Mouse (Mus musculus) lung, embryonic 15.5 days (tissue): ENCODE data around the gene Slc6a11. TPM values are rescaled to one million over a fixed set of nuclear protein-coding genes. Genes with fewer than 3 reads are reported as not detected.

ENCODE experiments used
- ATAC-seq: fragments of 200-750 bp; cut with Nextera tagmentation; 2 replicates; pipeline ENCODE4 v1.8.0; 2017; ENCODE audit warnings: moderate number of reproducible peaks, borderline replicate concordance; ENCODE audit not compliant: low FRiP score, low TSS enrichment; ENCODE audit errors: extremely low read depth
- H3K27ac ChIP-seq: fragments of 300-500 bp; sonication (generic); 2 replicates; pipeline ENCODE4 v1.5.1; 2015; ENCODE audit warnings: moderate library complexity, mild to moderate bottlenecking, inconsistent platforms
- H3K27me3 ChIP-seq: fragments of 300-500 bp; sonication (generic); 2 replicates; pipeline ENCODE4 v1.6.1; 2015; ENCODE audit warnings: inconsistent platforms
- H3K36me3 ChIP-seq: fragments of 300-500 bp; sonication (generic); 2 replicates; pipeline ENCODE4 v1.6.1; 2015; ENCODE audit warnings: inconsistent platforms
- H3K4me1 ChIP-seq: fragments of 300-500 bp; sonication (generic); 2 replicates; pipeline ENCODE4 v1.6.1; 2015; ENCODE audit warnings: inconsistent platforms
- H3K4me2 ChIP-seq: fragments of 300-500 bp; sonication (generic); 2 replicates; pipeline ENCODE4 v1.6.1; 2015; ENCODE audit warnings: inconsistent platforms, mild to moderate bottlenecking, moderate library complexity
- H3K4me3 ChIP-seq: fragments of 300-500 bp; sonication (generic); 2 replicates; pipeline ENCODE4 v1.5.1; 2015; ENCODE audit warnings: mild to moderate bottlenecking, inconsistent platforms
- H3K9ac ChIP-seq: fragments of 300-500 bp; sonication (generic); 2 replicates; pipeline ENCODE4 v1.6.1; 2015; ENCODE audit warnings: inconsistent platforms
- H3K9me3 ChIP-seq: fragments of 300-500 bp; sonication (generic); 2 replicates; pipeline ENCODE4 v1.6.1; 2016; ENCODE audit warnings: inconsistent platforms
- WGBS: fragments of 180-500 bp; shearing (Covaris S2); methylation state at CpG from one replicate; pipeline ENCODE4 v1.1.7; 2015; 5-methylcytosine and 5-hydroxymethylcytosine counted together
- polyA plus RNA-seq: library from polyadenylated mRNA; unstranded; fragments of >200 nt; fragmentation: Nextera tagmentation; extraction: Ambion mirVana; gene quantifications from 2 replicates; pipeline ENCODE4 v1.2.1, GENCODE M21; 2015

The Slc6a11 gene
- polyA plus RNA-seq, 1 experiment from 2014 or later = 0.09 TPM

DNA sequence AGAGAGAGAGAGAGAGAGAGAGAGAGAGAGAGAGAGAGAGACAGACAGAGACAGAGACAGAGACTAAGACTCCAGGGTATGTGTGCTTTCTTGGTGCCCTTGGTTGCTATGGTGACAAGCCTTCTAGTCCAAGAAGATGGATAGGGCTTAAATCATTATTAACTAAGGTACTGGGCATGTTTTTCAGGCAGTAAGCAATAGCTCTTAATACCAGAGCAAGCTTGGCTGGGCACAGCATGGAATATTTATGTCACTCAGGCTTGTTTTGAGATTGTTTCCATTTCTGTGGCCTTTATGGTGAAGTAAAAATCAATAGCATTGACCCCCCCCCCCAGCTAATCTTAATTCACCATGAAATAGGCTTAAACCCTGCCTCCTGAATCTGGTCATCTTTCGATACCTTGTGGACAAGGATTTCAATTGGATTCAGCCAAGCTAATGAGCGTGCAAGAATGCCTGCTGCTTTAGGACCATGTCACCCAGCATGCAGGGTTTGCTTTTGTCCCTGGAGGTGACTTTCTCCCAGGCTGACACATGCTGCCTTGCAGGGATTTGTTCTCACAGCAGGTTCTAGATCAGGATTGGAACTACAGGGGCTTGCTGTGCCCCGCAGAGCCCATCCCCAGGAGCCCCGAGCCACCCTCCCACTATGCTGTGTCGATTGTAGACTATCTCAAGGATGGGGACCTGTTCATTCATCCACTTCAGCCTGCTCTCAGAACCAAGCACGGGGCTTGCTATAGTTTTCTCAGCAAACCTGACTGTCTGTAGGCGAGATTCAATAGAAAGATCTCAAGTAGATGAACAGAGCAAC lies 51.5 kb downstream of the Slc6a11 start:
- Histone ChIP-seq H3K4me3 (no peak overlapping the region), H3K9ac (no peak overlapping the region), H3K4me2 (no peak overlapping the region), H3K27ac (no peak overlapping the region), H3K36me3 (no peaks in the 10 kb centered on the region), H3K4me1 (no peaks in the 10 kb centered on the region), H3K27me3 (no peaks in the 10 kb centered on the region), H3K9me3 (no peaks in the 10 kb centered on the region)
- no peak for ATAC-seq
- 57% methylated on average over 7 of the region's 7 CpGs for WGBS

DNA sequence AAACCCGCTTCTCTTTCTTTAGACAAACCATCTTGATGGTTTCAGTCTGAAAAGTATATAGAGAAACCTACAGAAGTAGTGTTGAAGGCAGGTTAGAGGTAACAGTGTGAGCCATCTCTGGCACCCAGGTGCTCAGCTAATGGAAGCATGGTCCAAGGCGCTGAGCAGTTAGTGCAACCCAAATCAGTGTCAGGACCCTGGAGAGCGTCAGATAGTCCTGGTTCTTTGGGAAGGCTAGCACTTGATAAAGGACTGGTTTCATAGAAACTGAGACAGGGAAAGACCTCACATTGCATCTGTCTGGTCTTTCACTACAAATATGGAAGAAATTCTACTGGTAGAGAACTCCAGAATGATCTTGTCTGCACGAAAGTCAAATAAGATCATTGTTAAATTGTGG lies 56.1 kb downstream of the Slc6a11 start:
- H3K36me3 ChIP-seq = no peaks in the 10 kb centered on the region
- no peaks in the 10 kb centered on the region for H3K27me3 ChIP-seq
- H3K27ac ChIP-seq = no peak overlapping the region
- H3K4me2 ChIP-seq = no peak overlapping the region
- ATAC-seq = no peak
- H3K4me1 ChIP-seq = no peaks in the 10 kb centered on the region
- WGBS = 50% methylated on average over 4 of the region's 4 CpGs
- H3K4me3 ChIP-seq = no peak overlapping the region
- no peaks in the 10 kb centered on the region for H3K9me3 ChIP-seq
- H3K9ac ChIP-seq = no peak overlapping the region

DNA sequence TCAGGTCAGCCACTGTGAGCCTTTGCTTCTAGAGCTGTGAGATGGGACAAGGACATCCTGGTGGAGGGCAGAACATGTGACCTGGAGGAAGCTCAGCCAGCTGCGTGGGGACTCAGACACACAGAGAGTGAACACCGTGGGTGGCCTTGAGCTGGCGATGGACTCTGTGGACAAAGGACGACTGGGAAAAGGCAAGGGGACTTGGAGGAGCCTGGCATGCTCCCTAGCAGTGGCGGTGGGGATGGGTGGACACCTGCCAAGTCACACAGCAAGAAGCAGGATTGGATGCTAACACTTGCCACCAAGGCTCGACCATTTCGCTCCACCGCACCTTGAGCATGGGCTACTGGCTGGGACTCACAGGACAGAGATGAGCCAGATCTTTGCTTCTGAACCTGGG lies 57.8 kb downstream of the Slc6a11 start:
- Histone ChIP-seq H3K27ac (no peak overlapping the region), H3K4me3 (no peak overlapping the region), H3K27me3 (no peaks in the 10 kb centered on the region), H3K4me2 (no peak overlapping the region), H3K9me3 (no peaks in the 10 kb centered on the region), H3K9ac (no peak overlapping the region), H3K36me3 (no peaks in the 10 kb centered on the region), H3K4me1 (no peaks in the 10 kb centered on the region)
- 69% methylated on average over 8 of the region's 8 CpGs for WGBS
- ATAC-seq = no peak

DNA sequence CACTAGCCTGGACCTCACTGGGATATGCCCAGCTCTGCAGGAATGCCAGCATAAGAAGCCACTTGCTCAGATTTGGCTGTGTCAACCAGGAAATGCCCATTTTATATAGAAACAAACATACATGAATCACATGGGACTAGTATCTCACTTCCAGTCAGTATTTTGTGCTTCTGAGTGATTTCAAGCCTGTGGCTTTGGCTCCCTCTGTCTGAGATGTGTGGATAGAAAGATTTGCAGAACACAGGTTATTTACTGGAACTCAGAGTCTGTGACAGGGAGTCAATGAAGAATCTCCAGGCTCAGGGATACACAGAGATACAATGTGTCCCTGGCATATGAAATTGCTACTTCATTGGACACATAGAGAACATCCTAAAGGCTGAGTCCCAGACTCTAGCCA lies 65.0 kb downstream of the Slc6a11 start:
- Histone ChIP-seq H3K27ac (no peak overlapping the region), H3K9ac (no peak overlapping the region), H3K9me3 (no peaks in the 10 kb centered on the region), H3K4me2 (no peak overlapping the region), H3K36me3 (no peaks in the 10 kb centered on the region), H3K4me1 (no peaks in the 10 kb centered on the region), H3K27me3 (no peaks in the 10 kb centered on the region), H3K4me3 (no peak overlapping the region)
- ATAC-seq = no peak

DNA sequence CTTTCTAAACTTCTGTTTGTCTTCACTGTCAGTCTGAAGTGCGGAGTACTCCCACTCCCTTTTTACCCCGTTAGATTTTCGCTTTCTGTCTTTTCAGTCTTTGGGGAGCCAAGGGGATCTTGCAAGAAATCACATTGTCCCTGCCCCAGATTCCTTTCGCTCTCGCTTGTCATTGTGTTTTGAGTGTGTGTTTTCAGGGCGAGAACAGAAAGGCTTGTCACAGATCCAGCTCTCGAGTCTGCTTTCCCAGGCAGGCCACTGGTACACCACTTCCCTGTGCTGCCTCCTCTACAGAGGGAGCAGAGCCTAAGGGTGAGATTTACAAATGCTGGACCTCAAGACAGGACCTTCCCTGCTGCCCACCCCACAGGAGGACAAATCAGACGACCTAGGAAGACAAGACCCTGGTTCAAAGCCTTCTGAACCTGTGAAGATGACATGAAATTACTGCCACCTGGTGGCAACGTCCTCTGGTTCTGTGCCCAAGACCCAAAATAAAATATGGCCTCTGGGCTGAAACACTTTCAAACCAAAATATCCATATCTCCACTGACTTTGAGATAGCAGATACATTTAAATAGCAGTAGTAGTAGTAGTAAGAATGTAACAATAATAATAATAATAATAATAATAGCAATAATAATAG lies 68.3 kb downstream of the Slc6a11 start:
- Histone ChIP-seq H3K9ac (no peak overlapping the region), H3K27ac (no peak overlapping the region), H3K4me1 (no peaks in the 10 kb centered on the region), H3K27me3 (no peaks in the 10 kb centered on the region), H3K9me3 (no peaks in the 10 kb centered on the region), H3K4me2 (no peak overlapping the region), H3K36me3 (no peaks in the 10 kb centered on the region), H3K4me3 (no peak overlapping the region)
- ATAC-seq = no peak
- WGBS = 52% methylated on average over 9 of the region's 9 CpGs

DNA sequence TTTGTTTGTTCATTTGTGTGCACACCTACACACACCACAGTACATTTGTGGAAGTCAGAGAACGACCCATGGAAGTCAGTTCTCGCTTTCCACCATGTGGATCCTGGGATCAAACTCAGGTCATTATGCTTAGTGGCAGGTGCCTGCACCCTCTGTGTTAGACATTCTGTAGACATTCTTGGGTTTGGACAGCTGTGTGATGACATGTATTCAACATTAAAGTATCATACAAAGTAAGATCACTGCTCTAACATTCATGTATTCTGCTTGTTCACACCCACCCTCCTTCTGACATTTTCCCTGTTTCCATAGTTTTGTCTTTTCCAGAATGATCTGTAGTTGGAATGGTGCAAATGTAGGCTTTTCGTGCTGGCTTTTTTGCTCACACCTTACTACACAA lies 73.5 kb downstream of the Slc6a11 start:
- no peak overlapping the region for H3K4me3 ChIP-seq
- no peaks in the 10 kb centered on the region for H3K36me3 ChIP-seq
- no peak overlapping the region for H3K4me2 ChIP-seq
- no peaks in the 10 kb centered on the region for H3K4me1 ChIP-seq
- H3K27ac ChIP-seq = no peak overlapping the region
- WGBS = 71% methylated on average over 3 of the region's 3 CpGs
- H3K9ac ChIP-seq = no peak overlapping the region
- no peak for ATAC-seq
- H3K9me3 ChIP-seq = no peaks in the 10 kb centered on the region
- no peaks in the 10 kb centered on the region for H3K27me3 ChIP-seq

DNA sequence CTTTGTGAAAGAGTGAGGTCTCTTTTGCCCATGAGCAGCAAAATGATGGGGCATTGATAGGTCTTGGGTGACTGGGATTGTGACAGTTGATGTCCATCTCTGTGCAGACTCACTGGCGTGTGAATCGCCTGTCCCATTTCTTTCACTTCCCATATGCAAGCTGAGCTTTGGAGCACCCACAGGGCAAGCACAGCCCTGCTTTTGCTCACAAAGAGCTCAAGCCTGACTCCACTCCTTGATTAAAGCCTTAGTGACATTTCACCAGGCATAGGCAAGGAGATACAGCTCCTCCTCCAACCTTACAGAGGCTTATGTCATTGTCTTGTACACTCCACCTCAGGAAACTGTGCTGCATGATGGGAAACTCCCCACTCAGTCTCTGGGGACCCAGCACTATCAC lies 77.3 kb downstream of the Slc6a11 start:
- Histone ChIP-seq H3K4me3 (no peak overlapping the region), H3K4me2 (no peak overlapping the region), H3K9me3 (no peaks in the 10 kb centered on the region), H3K36me3 (no peaks in the 10 kb centered on the region), H3K27ac (no peak overlapping the region), H3K4me1 (no peaks in the 10 kb centered on the region), H3K27me3 (no peaks in the 10 kb centered on the region), H3K9ac (no peak overlapping the region)
- WGBS = 87% methylated on average over 2 of the region's 2 CpGs
- no peak for ATAC-seq

DNA sequence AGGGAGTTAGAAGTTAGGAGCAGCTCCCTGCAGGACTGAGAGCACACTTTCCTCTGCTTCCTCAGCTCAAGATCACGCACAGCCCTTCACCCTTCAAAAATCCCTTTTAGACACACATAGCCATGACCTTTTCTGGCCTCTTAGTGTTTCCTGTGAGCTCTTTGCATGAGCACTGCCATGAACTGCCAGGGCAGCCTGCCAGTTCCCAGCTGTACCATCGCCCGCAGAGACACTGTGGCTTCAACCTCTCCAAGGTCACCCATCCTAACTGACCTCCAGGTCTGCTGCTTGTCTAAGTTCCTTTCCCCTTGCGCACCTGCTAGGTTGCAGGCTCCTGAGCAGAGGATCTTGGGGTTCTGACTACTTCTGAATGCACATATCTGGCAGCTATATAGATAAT lies 83.4 kb downstream of the Slc6a11 start:
- Histone ChIP-seq H3K9me3 (no peaks in the 10 kb centered on the region), H3K4me1 (no peaks in the 10 kb centered on the region), H3K27ac (no peak overlapping the region), H3K4me2 (no peak overlapping the region), H3K4me3 (no peak overlapping the region), H3K9ac (no peak overlapping the region), H3K27me3 (no peaks in the 10 kb centered on the region), H3K36me3 (no peaks in the 10 kb centered on the region)
- ATAC-seq = no peak
- 45% methylated on average over 4 of the region's 4 CpGs for WGBS

DNA sequence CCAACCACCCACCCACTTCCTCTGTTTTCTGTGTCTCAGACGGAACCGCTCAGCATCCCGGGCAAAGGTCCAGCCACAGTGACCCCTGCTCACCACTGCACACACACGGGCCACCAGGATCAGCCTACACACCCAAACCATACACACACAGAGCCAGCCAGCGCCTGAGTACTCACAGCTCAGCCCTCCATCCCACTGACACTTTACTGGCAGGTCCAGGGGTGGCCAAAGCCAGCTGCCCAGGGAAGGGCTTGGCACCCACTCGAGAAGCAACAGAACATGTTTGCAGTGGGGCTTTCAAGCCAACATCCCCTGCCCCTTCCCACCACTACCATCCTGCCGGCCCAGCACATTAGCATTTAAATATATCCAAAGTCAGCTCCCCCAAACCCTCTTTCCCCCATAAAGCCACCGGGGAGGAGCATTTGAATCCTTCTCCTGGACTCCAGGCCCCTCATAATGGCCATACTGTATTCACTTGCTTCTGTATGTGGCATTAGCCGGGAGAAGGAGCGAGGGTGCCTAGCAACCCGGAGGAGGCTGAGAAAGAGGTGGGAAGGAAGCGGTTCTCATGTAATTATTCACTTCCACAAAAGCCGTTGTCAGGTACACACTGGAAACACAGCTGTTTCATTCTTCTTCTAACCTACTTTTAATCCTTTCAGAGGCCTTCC lies 85.8 kb downstream of the Slc6a11 start:
- 48% methylated on average over 13 of the region's 13 CpGs for WGBS
- no peak overlapping the region for H3K4me2 ChIP-seq
- H3K27ac ChIP-seq = no peak overlapping the region
- H3K27me3 ChIP-seq = no peaks in the 10 kb centered on the region
- H3K4me1 ChIP-seq = no peaks in the 10 kb centered on the region
- no peak overlapping the region for H3K4me3 ChIP-seq
- no peaks in the 10 kb centered on the region for H3K9me3 ChIP-seq
- no peak overlapping the region for H3K9ac ChIP-seq
- H3K36me3 ChIP-seq = no peaks in the 10 kb centered on the region
- ATAC-seq = no peak

DNA sequence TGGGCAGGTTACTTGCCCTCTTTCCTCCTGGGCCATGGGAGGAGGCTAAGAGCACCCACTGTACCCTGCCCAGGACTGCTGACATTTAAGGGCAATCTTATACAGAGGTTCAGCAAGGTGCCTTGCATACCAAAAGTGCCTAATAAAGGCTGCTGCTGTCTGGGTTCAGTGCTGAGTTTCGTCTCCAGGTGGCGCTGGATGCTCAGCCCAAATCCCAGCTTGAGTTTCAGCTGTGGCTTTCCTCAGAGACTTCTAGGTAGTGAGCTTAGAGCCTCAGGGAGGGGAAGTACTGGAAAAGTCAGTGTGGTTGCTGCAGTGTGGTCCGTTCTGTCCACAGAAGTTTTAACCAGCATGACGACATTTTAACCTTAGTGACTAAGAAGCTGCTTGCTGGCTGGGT lies 93.4 kb downstream of the Slc6a11 start:
- Histone ChIP-seq H3K4me1 (no peaks in the 10 kb centered on the region), H3K27ac (no peak overlapping the region), H3K4me2 (no peak overlapping the region), H3K4me3 (no peak overlapping the region), H3K9me3 (no peaks in the 10 kb centered on the region), H3K9ac (no peak overlapping the region), H3K36me3 (no peaks in the 10 kb centered on the region), H3K27me3 (no peaks in the 10 kb centered on the region)
- WGBS = 22% methylated on average over 4 of the region's 4 CpGs
- ATAC-seq = no peak

DNA sequence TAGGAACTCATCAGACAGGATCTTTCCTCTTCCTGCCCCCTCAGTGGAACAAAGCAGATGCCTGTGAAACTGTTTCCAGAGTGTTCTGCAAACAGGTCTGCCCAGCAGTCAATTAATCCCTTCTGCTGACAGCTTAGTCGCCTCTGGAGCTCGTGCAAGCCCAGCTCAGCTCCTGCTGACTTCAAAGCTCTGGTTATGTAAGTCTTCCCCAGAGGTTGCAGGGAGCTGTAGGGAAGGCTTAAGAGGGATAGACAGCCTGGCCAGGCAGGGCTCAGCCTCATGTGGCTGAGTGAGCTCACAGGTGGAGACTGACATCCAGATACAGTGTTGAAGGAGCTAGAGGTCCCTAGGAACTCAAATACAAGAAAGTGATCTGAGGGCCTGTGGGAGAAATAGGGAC lies 96.3 kb downstream of the Slc6a11 start:
- Histone ChIP-seq H3K9me3 (no peaks in the 10 kb centered on the region), H3K36me3 (no peaks in the 10 kb centered on the region), H3K4me3 (no peak overlapping the region), H3K4me2 (no peak overlapping the region), H3K27ac (no peak overlapping the region), H3K9ac (no peak overlapping the region), H3K27me3 (no peaks in the 10 kb centered on the region), H3K4me1 (no peaks in the 10 kb centered on the region)
- no peak for ATAC-seq
- WGBS = 1% methylated on average over 2 of the region's 2 CpGs

DNA sequence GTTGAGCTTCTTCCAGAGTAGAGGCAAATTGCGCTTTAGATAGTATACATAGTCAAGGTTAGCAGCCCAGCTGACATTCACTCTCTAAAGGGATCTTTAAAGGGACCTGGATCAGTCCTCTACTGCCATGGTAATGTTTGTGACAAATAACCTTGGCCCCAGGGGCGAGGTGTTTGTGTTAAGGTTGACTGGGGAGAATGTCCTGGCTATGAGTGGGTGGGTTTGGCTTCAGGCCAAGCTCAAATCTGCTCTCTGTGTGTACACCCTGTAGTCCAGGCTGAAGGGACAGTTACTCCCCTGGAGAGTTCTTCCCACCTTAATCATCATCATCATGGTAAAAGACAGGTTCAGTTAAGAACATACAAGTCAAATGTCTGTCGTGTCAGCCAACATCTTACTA lies 97.2 kb downstream of the Slc6a11 start:
- no peaks in the 10 kb centered on the region for H3K36me3 ChIP-seq
- no peak overlapping the region for H3K9ac ChIP-seq
- no peaks in the 10 kb centered on the region for H3K4me1 ChIP-seq
- no peak overlapping the region for H3K4me3 ChIP-seq
- no peak overlapping the region for H3K27ac ChIP-seq
- no peak overlapping the region for H3K4me2 ChIP-seq
- H3K27me3 ChIP-seq = no peaks in the 10 kb centered on the region
- H3K9me3 ChIP-seq = no peaks in the 10 kb centered on the region
- ATAC-seq = no peak
- 62% methylated on average over 3 of the region's 3 CpGs for WGBS
